Mouse (Mus musculus) embryonic fibroblast, embryonic 13.5 days (primary cell): ENCODE results near the gene Rasa1.
A peak's percentile ranks its signal among the peaks of the same experiment; 100 is the strongest.

ENCODE experiments used
- CTCF ChIP-seq: IDR thresholded peaks from 2 replicates; pipeline ENCODE4 v1.5.1; 2011; ENCODE audit warnings: mild to moderate bottlenecking, control low read depth, low read length, moderate library complexity, borderline replicate concordance; ENCODE audit not compliant: insufficient read depth
- POLR2A ChIP-seq: IDR thresholded peaks from 2 replicates; pipeline ENCODE4 v1.6.1; 2011; ENCODE audit warnings: low read depth, mild to moderate bottlenecking, control low read depth, low read length, moderate library complexity

DNA sequence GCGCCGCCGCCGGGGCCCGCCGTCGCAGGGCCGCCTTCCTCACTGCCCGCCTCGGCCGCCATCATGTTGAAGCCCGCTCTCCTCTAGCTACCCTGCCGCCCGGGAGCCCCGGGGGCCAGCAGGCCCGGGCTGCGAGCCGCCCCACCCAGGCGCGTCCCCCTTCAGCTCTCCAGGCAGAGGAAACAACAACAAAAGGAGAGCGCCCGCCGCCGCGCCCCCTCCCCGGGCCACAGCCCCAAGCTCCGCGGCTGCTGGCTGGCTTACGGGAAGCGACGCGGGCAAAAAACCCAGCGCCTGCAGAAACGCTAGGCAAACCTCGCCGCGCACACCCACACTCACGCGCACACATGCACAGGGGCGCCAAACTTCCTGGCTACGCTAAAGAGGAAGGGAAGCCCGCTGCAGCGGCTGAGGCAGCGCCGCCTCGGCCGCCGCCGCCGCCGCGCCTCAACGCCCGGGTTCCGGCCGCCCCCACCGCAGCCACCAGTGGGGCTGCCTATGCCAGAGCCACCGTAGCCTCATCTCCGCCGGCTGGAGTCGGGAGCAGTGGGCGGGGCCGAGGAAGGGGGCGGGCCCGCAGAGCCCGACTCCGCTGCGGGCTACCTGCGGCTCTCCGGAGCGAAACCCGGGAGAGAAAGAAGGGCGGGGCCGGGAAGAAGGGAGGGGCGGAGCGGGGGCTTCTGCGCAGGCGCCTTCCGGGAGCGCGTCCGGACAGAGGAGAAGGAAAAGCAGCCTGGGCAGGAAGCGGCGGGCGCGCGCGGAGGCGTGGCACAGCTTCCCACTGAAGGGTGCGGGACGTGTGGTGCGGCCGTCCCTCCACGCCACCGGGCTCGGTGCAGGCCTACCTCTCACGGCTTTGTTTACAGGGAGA lies at the start of gene Rasa1:
- no peak for TF ChIP-seq CTCF
- TF ChIP-seq POLR2A, result peak; percentile 93
